In the genomic region with DNA sequence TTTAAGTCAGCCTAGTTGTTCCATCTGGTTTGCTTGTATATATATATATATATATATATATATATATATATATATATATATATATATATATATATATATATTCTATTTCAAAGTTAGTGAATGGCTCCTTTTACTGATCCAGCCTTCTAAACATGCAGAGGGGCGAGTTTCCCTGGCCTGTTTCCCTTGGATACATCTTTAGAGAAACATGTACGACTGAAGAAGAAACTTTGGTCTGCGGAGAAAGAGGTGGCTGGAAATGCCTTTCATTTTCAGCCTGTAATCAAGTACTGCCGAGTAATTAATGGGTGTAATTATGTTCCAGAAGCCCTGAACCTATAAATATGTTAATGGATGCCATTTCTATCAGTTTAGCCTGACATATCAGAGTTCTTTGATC, we compare ENCODE assay signal across 22 mouse cellular contexts.
DNase-seq lines count a peak whose midpoint lies in the region; ATAC-seq and TF ChIP-seq lines count a peak whose summit lies in the region.
"Had no signal": no experiment of that assay in that cellular context is flagged by ENCODE, and none has a peak within 500 bp of the region (broad histone marks: within the 10 kb centered on the region; RNA-seq: fewer than 3 reads in every experiment).

No protein-coding gene starts in this region.

- no peaks in the 10 kb centered on the region for H3K36me3 ChIP-seq in forebrain, embryonic 12.5 days (replicated peaks)
- no peaks in the 10 kb centered on the region for H3K36me3 ChIP-seq in forebrain, embryonic 10.5 days (replicated peaks)
- H3K36me3 ChIP-seq in midbrain, embryonic 13.5 days: no peaks in the 10 kb centered on the region
- H3K36me3 ChIP-seq in midbrain, embryonic 10.5 days: no peaks in the 10 kb centered on the region
- no peaks in the 10 kb centered on the region for H3K36me3 ChIP-seq in hindbrain, postnatal 0 days (ENCODE audit: insufficient read depth, low read length)
- H3K36me3 ChIP-seq in neural tube, embryonic 15.5 days: no peaks in the 10 kb centered on the region
- H3K36me3 ChIP-seq: embryonic facial prominence, embryonic 13.5 days; limb, embryonic 13.5 days; liver, embryonic 13.5 days; lung, embryonic 15.5 days had no signal

- no peaks in the 10 kb centered on the region for H3K27me3 ChIP-seq in forebrain, embryonic 12.5 days
- no peaks in the 10 kb centered on the region for H3K27me3 ChIP-seq in forebrain, embryonic 10.5 days (ENCODE audit: poor library complexity, severe bottlenecking)
- 0 out of 2 replicates have a peak, but pooled peaks cover 2% of the 10 kb centered on the region for H3K27me3 ChIP-seq in midbrain, embryonic 13.5 days
- peaks cover 4% of the 10 kb centered on the region; the same call in 1 of the 2 replicates for H3K27me3 ChIP-seq in midbrain, embryonic 10.5 days (ENCODE audit: low read depth, poor library complexity, severe bottlenecking)
- no peaks in the 10 kb centered on the region for H3K27me3 ChIP-seq in hindbrain, postnatal 0 days (ENCODE audit: insufficient read depth, low read length)
- no peaks in the 10 kb centered on the region for H3K27me3 ChIP-seq in neural tube, embryonic 15.5 days (replicated peaks)
- H3K27me3 ChIP-seq: embryonic facial prominence, embryonic 13.5 days; liver, embryonic 13.5 days; lung, embryonic 15.5 days; Patski had no signal

- no peak overlapping the region for H3K27ac ChIP-seq in forebrain, embryonic 12.5 days
- no peak overlapping the region for H3K27ac ChIP-seq in forebrain, embryonic 10.5 days
- H3K27ac ChIP-seq in midbrain, embryonic 13.5 days: peak overlapping the region; percentile 44; the same call in 1 of the 2 replicates
- H3K27ac ChIP-seq in midbrain, embryonic 10.5 days (replicated peaks): no peak overlapping the region
- no peak overlapping the region for H3K27ac ChIP-seq in hindbrain, postnatal 0 days
- H3K27ac ChIP-seq in neural tube, embryonic 15.5 days (replicated peaks): 0 out of 2 replicates have a peak overlapping the region, but pooled peaks have one; percentile 33
- H3K27ac ChIP-seq: embryonic facial prominence, embryonic 13.5 days; gastrocnemius, adult 2 months; limb, embryonic 13.5 days; liver, embryonic 13.5 days; lung, embryonic 15.5 days; macrophage had no signal

- no peak overlapping the region for H3K4me3 ChIP-seq in forebrain, embryonic 12.5 days (replicated peaks)
- no peak overlapping the region for H3K4me3 ChIP-seq in forebrain, embryonic 10.5 days
- H3K4me3 ChIP-seq in midbrain, embryonic 13.5 days (replicated peaks): peak overlapping the region; percentile 14; the same call in 1 of the 2 replicates
- H3K4me3 ChIP-seq in midbrain, embryonic 10.5 days: no peak overlapping the region
- peak overlapping the region; percentile 5; the same call in 1 of the 2 replicates for H3K4me3 ChIP-seq in hindbrain, postnatal 0 days (ENCODE audit: low read length)
- peak overlapping the region; percentile 29 for H3K4me3 ChIP-seq in neural tube, embryonic 15.5 days (replicated peaks)
- H3K4me3 ChIP-seq: liver, embryonic 13.5 days had no signal

- no peak for ATAC-seq in forebrain, embryonic 12.5 days (ENCODE audit: low FRiP score)
- ATAC-seq in midbrain, embryonic 13.5 days: no peak
- ATAC-seq in hindbrain, postnatal 0 days: no peak
- ATAC-seq in neural tube, embryonic 15.5 days (ENCODE audit: low FRiP score): no peak

- TF ChIP-seq CTCF in hindbrain, postnatal 0 days (IDR thresholded peaks at IDR 0.05; ENCODE audit: low read depth): no peak

- 36% methylated on average over 4 of the region's 4 CpGs for WGBS in forebrain, embryonic 12.5 days
- WGBS in forebrain, embryonic 10.5 days: 84% methylated on average over 4 of the region's 4 CpGs
- 45% methylated on average over 4 of the region's 4 CpGs for whole genome bisulfite sequencing in midbrain, embryonic 13.5 days
- 84% methylated on average over 4 of the region's 4 CpGs for WGBS in midbrain, embryonic 10.5 days
- WGBS in hindbrain, postnatal 0 days: 27% methylated on average over 4 of the region's 4 CpGs
- 16% methylated on average over 4 of the region's 4 CpGs for WGBS in neural tube, embryonic 15.5 days

- DNase-seq in forebrain, embryonic 10.5 days (ENCODE audit: extremely low spot score, low spot score): no peak
- DNase-seq in midbrain, embryonic 10.5 days (ENCODE audit: low spot score): no peak
- DNase-seq in hindbrain, postnatal 0 days (ENCODE audit: low spot score): no peak
- no peak for DNase-seq in adrenal gland, adult 18-20 months (ENCODE audit: low spot score in 2 of 2)
- DNase-seq in gastrocnemius, postnatal 14 days: no peak
- DNase-seq: adrenal gland, postnatal 10 days; cerebellum, adult 11 months; cerebellum, postnatal 14 days; gastrocnemius, adult 2 months; heart, postnatal 10 days; kidney, postnatal 25 days; liver, embryonic 13.5 days; right cerebral cortex, postnatal 14 days; thymus, adult 2 months had no signal

- no peak overlapping the region for H3K9ac ChIP-seq in forebrain, embryonic 12.5 days
- no peak overlapping the region for H3K9ac ChIP-seq in midbrain, embryonic 13.5 days (replicated peaks)
- no peak overlapping the region for H3K9ac ChIP-seq in hindbrain, postnatal 0 days (replicated peaks; ENCODE audit: low read length)
- 0 out of 2 replicates have a peak overlapping the region, but pooled peaks have one; percentile 23 for H3K9ac ChIP-seq in neural tube, embryonic 15.5 days (replicated peaks)
- H3K9ac ChIP-seq: embryonic facial prominence, embryonic 13.5 days; liver, embryonic 13.5 days; lung, embryonic 15.5 days had no signal

- peaks cover 35% of the 10 kb centered on the region for H3K4me1 ChIP-seq in forebrain, embryonic 12.5 days
- peaks cover 37% of the 10 kb centered on the region for H3K4me1 ChIP-seq in forebrain, embryonic 10.5 days
- H3K4me1 ChIP-seq in midbrain, embryonic 13.5 days (replicated peaks): peaks cover 67% of the 10 kb centered on the region
- peaks cover 49% of the 10 kb centered on the region for H3K4me1 ChIP-seq in midbrain, embryonic 10.5 days
- H3K4me1 ChIP-seq in hindbrain, postnatal 0 days (ENCODE audit: insufficient read depth, low read length): peaks cover 12% of the 10 kb centered on the region
- H3K4me1 ChIP-seq in neural tube, embryonic 15.5 days: peaks cover 40% of the 10 kb centered on the region
- H3K4me1 ChIP-seq: liver, embryonic 13.5 days had no signal

- intact Hi-C loops in gastrocnemius, postnatal 14 days (cut with DNase I; ENCODE audit: low total_unique reads): no loop called here

- H3K9me3 ChIP-seq in forebrain, embryonic 12.5 days: no peaks in the 10 kb centered on the region
- no peaks in the 10 kb centered on the region for H3K9me3 ChIP-seq in forebrain, embryonic 10.5 days
- no peaks in the 10 kb centered on the region for H3K9me3 ChIP-seq in midbrain, embryonic 13.5 days
- H3K9me3 ChIP-seq in midbrain, embryonic 10.5 days (replicated peaks): no peaks in the 10 kb centered on the region
- H3K9me3 ChIP-seq in hindbrain, postnatal 0 days (ENCODE audit: low read length): no peaks in the 10 kb centered on the region
- H3K9me3 ChIP-seq in neural tube, embryonic 15.5 days (replicated peaks): no peaks in the 10 kb centered on the region
- H3K9me3 ChIP-seq: embryonic facial prominence, embryonic 13.5 days; limb, embryonic 13.5 days; liver, embryonic 13.5 days; lung, embryonic 15.5 days had no signal

- H3K4me2 ChIP-seq in forebrain, embryonic 12.5 days: peak overlapping the region; percentile 24
- H3K4me2 ChIP-seq in midbrain, embryonic 13.5 days (replicated peaks): peak overlapping the region; percentile 45
- H3K4me2 ChIP-seq in hindbrain, postnatal 0 days (ENCODE audit: low read depth, low read length): peak overlapping the region; percentile 41
- H3K4me2 ChIP-seq in neural tube, embryonic 15.5 days: peak overlapping the region; percentile 52
- H3K4me2 ChIP-seq: liver, embryonic 13.5 days had no signal

Comparison
In these comparisons a context has a peak if more than half of its experiments do, and no peak if none do; other contexts are left out.
1. H3K27ac ChIP-seq: peak in midbrain, embryonic 13.5 days (single experiment) and neural tube, embryonic 15.5 days (single experiment); none in forebrain, embryonic 12.5 days (single experiment), forebrain, embryonic 10.5 days (single experiment), midbrain, embryonic 10.5 days (single experiment) and hindbrain, postnatal 0 days (single experiment).
2. H3K4me3 ChIP-seq: peak in midbrain, embryonic 13.5 days (single experiment), hindbrain, postnatal 0 days (single experiment) and neural tube, embryonic 15.5 days (single experiment); none in forebrain, embryonic 12.5 days (single experiment), forebrain, embryonic 10.5 days (single experiment) and midbrain, embryonic 10.5 days (single experiment).
3. Peak in every context shown above with its lines, with median percentiles within 50 percentile points of each other: H3K4me2 ChIP-seq.